Mouse (Mus musculus) hindbrain, embryonic 14.5 days (tissue): ENCODE data around the gene Zbtb45. TPM values are rescaled to one million over a fixed set of nuclear protein-coding genes. Genes with fewer than 3 reads are reported as not detected.

ENCODE experiments used
- ATAC-seq: fragments of 200-750 bp; cut with Nextera tagmentation; 2 replicates; pipeline ENCODE4 v1.8.0; 2017; ENCODE audit warnings: moderate number of reproducible peaks, mild to moderate bottlenecking, moderate TSS enrichment, moderate library complexity; ENCODE audit not compliant: low FRiP score
- DNase-seq: peaks from one replicate; pipeline ENCODE4 v3.0.0-alpha.2; 2015; ENCODE audit warnings: low spot score
- H3K27ac ChIP-seq: fragments of 300-500 bp; sonication (generic); 2 replicates; pipeline ENCODE4 v1.5.1; 2014; ENCODE audit warnings: mild to moderate bottlenecking, moderate library complexity
- H3K27me3 ChIP-seq: fragments of 300-500 bp; sonication (generic); 2 replicates; pipeline ENCODE4 v1.6.1; 2014; ENCODE audit warnings: mild to moderate bottlenecking, low read length, mixed read lengths; ENCODE audit not compliant: control insufficient read depth, insufficient read depth
- H3K36me3 ChIP-seq: fragments of 300-500 bp; sonication (generic); replicated peaks from 2 replicates; pipeline ENCODE4 v1.6.1; 2014; ENCODE audit not compliant: control insufficient read depth, insufficient read depth
- H3K4me1 ChIP-seq: fragments of 300-500 bp; sonication (generic); replicated peaks from 2 replicates; pipeline ENCODE4 v1.6.1; 2014; ENCODE audit warnings: antibody characterized with exemption, low read length, mixed read lengths; ENCODE audit not compliant: control insufficient read depth, insufficient read depth
- H3K4me2 ChIP-seq: fragments of 300-500 bp; sonication (generic); replicated peaks from 2 replicates; pipeline ENCODE4 v1.6.1; 2014; ENCODE audit warnings: mild to moderate bottlenecking, moderate library complexity
- H3K4me3 ChIP-seq: fragments of 300-500 bp; sonication (generic); replicated peaks from 2 replicates; pipeline ENCODE4 v1.5.1; 2014; ENCODE audit warnings: mild to moderate bottlenecking, low read length
- H3K9ac ChIP-seq: fragments of 300-500 bp; sonication (generic); 2 replicates; pipeline ENCODE4 v1.6.1; 2014
- H3K9me3 ChIP-seq: fragments of 300-500 bp; sonication (generic); 2 replicates; pipeline ENCODE4 v1.6.1; 2016; ENCODE audit warnings: low read length; ENCODE audit not compliant: control insufficient read depth
- WGBS: fragments of 180-500 bp; shearing (Covaris S2); extraction: QIAGEN DNeasy Blood & Tissue Kit; methylation state at CpG from one replicate; pipeline ENCODE4 v1.1.7; 2014; 5-methylcytosine and 5-hydroxymethylcytosine counted together
- polyA plus RNA-seq: library from polyadenylated mRNA; unstranded; fragments of >200 nt; fragmentation: Nextera tagmentation; extraction: Ambion mirVana; gene quantifications from 2 replicates; pipeline ENCODE4 v1.2.1, GENCODE M21; 2014

The Zbtb45 gene
- polyA plus RNA-seq, 1 experiment from 2014 or later, result 37.9 TPM

DNA sequence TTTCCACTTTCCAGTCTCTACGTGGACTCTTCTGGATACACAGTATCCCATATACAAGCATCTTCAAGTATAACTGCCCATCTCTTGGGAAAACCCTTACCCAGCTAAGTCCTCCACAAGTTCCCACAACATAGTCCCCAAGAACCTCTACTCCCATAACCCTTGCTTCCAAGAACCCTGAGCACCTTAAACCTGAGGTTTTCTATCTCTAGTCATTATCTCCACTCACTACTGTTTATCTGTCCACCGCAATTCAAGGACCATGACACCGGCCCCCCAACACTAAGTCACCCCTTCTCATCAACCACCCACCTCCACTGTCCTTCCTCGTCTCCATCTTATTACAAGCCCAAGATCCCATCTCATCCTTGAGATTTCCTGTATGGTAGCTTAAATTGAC lies 27.0 kb upstream of the Zbtb45 start:
- DNase-seq (no peak), ATAC-seq (no peak)
- Histone ChIP-seq H3K9ac (peak overlapping the region; percentile 94), H3K4me3 (peak overlapping the region; percentile 81), H3K27ac (peak overlapping the region; percentile 99; the same call in 1 of the 2 replicates), H3K4me2 (peak overlapping the region; percentile 87), H3K9me3 (no peaks in the 10 kb centered on the region), H3K4me1 (peaks cover 35% of the 10 kb centered on the region), H3K36me3 (peaks cover 34% of the 10 kb centered on the region), H3K27me3 (peaks cover 5% of the 10 kb centered on the region)
- WGBS, result 54% methylated on average over 4 of the region's 4 CpGs

DNA sequence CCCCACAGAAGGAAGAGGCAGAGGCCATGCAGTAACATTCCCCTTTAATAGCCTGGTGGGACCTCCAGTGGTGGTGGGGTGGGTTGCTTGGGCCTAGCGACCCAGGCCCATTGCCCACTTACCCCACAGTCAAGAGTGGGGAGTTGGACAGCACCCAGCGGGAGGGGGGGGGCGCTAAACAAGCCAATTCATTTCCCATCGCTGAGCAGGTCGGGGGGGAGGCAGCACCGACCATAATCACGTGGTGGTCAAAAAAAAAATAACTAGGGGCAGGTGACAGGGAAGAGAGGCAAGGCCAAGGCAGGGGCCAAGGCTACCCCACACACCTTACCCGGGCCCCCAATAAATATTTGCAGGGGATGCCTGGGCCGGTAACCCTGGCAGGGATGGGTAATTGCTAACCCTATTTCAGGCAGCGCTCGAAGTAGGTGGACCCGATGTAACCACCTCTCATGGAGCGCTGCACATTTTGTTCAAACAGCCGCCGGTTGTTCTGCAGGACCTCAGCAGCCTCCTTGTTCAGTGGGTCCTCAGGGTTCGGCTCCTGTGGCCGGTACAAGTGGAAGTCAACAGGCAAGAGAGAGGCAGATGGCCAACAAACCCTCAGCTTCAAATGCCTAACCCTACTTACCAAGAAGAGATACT lies 25.5 kb upstream of the Zbtb45 start:
- 84% methylated on average over 17 of the region's 17 CpGs for WGBS
- peak overlapping the region; percentile 20; the same call in 1 of the 2 replicates for H3K9ac ChIP-seq
- ATAC-seq, result no peak; the same call in 1 of the 2 replicates
- H3K27ac ChIP-seq, result peak overlapping the region; percentile 93
- no peaks in the 10 kb centered on the region for H3K27me3 ChIP-seq
- peaks cover 49% of the 10 kb centered on the region for H3K36me3 ChIP-seq
- peak overlapping the region; percentile 48; the same call in 1 of the 2 replicates for H3K4me3 ChIP-seq
- no peaks in the 10 kb centered on the region for H3K9me3 ChIP-seq
- DNase-seq, result no peak
- H3K4me1 ChIP-seq, result peaks cover 35% of the 10 kb centered on the region
- H3K4me2 ChIP-seq, result peak overlapping the region; percentile 75

DNA sequence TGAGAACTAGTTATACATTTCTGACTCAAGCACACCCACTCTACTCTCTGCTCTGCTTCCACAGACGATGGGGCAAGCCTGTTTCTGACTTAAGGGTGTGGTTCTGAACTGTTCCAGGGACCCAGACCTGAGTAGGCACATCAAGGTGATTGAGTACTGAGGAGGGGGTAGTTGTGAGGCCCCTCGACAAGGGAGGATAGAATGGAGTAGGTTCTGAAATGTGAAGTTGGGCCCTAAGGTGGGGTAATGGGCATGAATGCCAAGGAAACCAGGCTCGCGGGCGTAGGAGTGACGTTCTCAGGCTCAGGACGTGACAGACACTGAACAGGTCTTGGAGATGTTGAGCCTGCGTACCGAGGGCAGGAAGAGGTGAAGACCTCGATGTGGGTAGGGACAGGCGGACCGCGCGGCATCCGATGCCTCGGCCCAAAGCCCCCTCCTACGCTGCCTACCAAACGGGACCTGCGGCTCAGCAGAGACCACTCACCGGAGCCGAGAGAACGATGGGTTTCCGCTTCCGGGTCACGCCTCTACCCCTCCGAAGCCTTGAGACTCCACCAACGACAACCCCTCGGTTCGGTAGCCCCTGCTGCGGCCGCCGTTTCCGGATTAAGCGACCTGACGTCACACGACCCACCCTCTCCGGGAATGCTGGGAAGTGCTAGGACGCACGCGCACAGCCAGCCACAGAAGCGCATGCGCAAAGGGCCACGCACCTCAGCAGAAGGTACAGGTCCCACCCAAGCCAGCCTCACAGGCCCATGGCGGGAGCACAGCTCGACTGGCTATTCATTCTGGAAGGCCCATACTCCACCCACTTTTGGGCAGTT lies 24.5 kb upstream of the Zbtb45 start, which contains the start of gene Chmp2a:
Chmp2a (minus strand) TSS at position 660 of the 830 bp plus-strand sequence.
- ATAC-seq, result peak; percentile 84
- peak; percentile 98 for DNase-seq
- peak within 1 kb of the TSS; percentile 48 for H3K4me3 ChIP-seq
- peak within 1 kb of the TSS; percentile 75 for H3K4me2 ChIP-seq
- no peaks in the 10 kb centered on the region for H3K27me3 ChIP-seq
- peaks cover 35% of the 10 kb centered on the region for H3K4me1 ChIP-seq
- H3K36me3 ChIP-seq, result peaks cover 59% of the 10 kb centered on the region
- peak within 1 kb of the TSS; percentile 93 for H3K27ac ChIP-seq
- peak within 1 kb of the TSS; percentile 73 for H3K9ac ChIP-seq
- under 1% methylated on average over 45 of the region's 45 CpGs for WGBS
- H3K9me3 ChIP-seq, result no peaks in the 10 kb centered on the region

DNA sequence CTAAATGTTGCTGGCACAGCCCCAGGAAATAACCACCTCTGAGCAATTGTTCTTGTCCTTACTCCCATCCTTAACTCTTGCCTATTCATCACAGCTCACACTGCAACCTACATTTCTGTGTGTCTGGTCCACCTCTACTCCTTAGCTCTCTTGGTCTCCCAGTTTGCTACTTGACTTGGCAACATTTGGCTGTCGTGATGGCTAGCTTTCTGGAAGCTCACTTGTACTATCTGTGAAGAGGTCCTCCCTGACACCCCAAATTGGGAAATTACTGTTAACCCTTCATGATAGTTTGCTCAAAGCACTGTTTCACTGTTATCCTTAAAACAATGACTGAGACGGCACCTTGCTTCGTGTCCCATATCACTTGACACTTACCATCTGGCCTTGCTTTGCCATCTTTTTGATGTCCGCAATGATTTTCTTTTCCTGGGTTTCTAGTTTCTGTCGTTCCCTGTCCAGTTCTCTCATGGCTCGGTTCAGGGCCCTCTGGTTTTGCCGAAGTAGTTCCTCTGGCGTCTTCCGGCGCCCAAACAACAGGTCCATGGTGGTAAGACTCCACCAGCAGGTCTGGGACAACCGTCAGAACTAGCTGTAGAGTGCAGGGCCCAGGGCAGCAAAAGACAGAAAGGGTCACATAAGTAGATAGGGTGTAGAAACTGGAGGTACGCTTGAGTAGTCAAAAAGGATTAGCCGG lies 23.8 kb upstream of the Zbtb45 start:
- DNase-seq (no peak), ATAC-seq (no peak)
- H3K27me3 ChIP-seq, result no peaks in the 10 kb centered on the region
- no peaks in the 10 kb centered on the region for H3K9me3 ChIP-seq
- H3K27ac ChIP-seq, result peak overlapping the region; percentile 93
- peaks cover 66% of the 10 kb centered on the region for H3K36me3 ChIP-seq
- H3K4me2 ChIP-seq, result peak overlapping the region; percentile 75
- peak overlapping the region; percentile 48 for H3K4me3 ChIP-seq
- 53% methylated on average over 13 of the region's 13 CpGs for WGBS
- H3K4me1 ChIP-seq, result peaks cover 27% of the 10 kb centered on the region
- peak overlapping the region; percentile 73 for H3K9ac ChIP-seq

DNA sequence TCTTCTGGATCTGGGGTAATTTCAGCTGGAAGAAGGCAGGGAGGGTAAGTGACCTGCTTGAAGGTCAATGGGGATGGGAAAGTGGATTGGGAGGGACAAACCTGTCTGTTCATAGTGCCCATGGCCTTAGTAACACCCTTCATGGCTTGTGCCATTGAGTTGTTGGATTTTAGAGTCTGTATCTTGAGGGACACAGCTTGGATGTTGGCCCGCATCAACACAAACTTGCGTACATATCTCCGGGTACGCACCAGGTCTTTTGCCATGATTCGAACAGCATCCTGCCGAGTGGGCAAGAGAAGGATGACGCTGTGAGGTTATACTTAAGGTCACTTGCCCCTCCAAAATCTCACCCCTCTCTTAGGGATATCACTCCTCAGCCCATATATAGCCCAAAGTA lies 22.7 kb upstream of the Zbtb45 start:
- Histone ChIP-seq H3K27me3 (no peaks in the 10 kb centered on the region), H3K4me1 (peaks cover 27% of the 10 kb centered on the region), H3K4me3 (no peak overlapping the region), H3K9ac (no peak overlapping the region), H3K9me3 (no peaks in the 10 kb centered on the region), H3K4me2 (no peak overlapping the region), H3K36me3 (peaks cover 77% of the 10 kb centered on the region), H3K27ac (no peak overlapping the region)
- 93% methylated on average over 7 of the region's 7 CpGs for whole genome bisulfite sequencing
- no peak for DNase-seq
- ATAC-seq, result no peak

DNA sequence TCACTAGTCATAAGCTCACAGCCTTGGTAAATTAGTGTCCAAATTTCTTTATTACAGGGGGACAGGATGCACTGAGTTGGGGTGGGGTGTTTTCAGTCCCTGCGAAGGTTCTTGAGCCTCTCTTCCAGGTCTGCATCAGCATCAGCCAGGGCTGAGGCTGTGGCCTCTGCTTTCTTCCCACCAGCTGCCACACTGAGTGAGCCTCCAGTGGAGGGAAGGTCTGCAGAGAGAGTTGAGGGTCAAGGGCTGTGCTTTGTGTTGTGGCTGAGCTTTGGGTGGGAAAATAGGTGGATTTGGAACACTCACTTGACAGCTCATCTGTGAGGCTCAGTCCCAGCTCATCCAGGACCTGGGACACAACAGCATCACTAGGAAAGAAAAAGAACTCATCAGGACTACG lies 22.1 kb upstream of the Zbtb45 start:
- WGBS, result 87% methylated on average over 2 of the region's 2 CpGs
- Histone ChIP-seq H3K27me3 (no peaks in the 10 kb centered on the region), H3K9ac (no peak overlapping the region), H3K9me3 (no peaks in the 10 kb centered on the region), H3K27ac (no peak overlapping the region), H3K4me2 (no peak overlapping the region), H3K36me3 (peaks cover 82% of the 10 kb centered on the region), H3K4me3 (no peak overlapping the region), H3K4me1 (peaks cover 27% of the 10 kb centered on the region)
- DNase-seq (no peak), ATAC-seq (no peak)

DNA sequence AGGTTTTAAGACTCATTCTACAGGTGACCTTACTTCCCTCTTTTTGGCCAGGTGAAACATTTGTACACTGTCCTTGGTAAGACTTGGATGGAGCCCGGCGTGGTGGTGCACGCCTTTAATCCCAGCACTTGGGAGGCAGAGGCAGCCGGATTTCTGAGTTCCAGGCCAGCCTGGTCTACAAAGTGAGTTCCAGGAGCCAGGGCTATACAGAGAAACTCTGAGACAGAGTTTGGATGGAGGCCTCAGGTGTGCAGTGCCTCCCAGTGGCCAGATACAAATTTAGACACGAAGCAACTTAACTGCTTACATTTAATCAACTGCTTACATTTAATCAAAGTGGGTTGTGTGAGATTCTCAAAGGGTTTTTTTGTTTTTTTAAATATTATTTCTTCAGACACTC lies 21.2 kb upstream of the Zbtb45 start:
- Histone ChIP-seq H3K27ac (no peak overlapping the region), H3K9me3 (no peaks in the 10 kb centered on the region), H3K36me3 (peaks cover 85% of the 10 kb centered on the region), H3K4me1 (peaks cover 27% of the 10 kb centered on the region), H3K4me2 (no peak overlapping the region), H3K4me3 (no peak overlapping the region), H3K27me3 (no peaks in the 10 kb centered on the region), H3K9ac (no peak overlapping the region)
- DNase-seq (peak; percentile 36), ATAC-seq (no peak)
- WGBS, result 78% methylated on average over 5 of the region's 5 CpGs

DNA sequence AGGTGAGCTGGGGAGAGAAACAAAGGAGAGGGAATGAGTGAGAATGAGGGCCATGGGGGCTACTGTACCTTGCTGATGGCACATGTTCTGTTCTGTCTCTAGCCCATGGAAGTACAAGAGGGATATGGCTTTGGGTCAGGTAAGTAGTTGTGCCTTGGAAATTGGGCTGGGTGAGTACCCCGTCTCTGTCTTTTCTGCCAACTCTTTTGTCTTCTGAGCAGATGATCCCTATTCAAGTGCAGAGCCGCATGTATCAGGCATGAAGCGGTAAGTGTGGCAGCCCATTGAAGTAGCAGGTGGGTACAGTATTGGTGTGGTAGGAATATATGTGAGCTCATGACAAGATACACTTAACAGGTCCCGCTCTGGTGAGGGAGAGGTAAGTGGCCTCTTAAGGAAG lies 19.2 kb upstream of the Zbtb45 start:
- no peaks in the 10 kb centered on the region for H3K9me3 ChIP-seq
- H3K4me3 ChIP-seq, result no peak overlapping the region
- no peaks in the 10 kb centered on the region for H3K27me3 ChIP-seq
- WGBS, result 87% methylated on average over 4 of the region's 4 CpGs
- no peak overlapping the region for H3K4me2 ChIP-seq
- no peak overlapping the region for H3K27ac ChIP-seq
- H3K36me3 ChIP-seq, result peaks cover 81% of the 10 kb centered on the region
- DNase-seq, result no peak
- no peak overlapping the region for H3K9ac ChIP-seq
- ATAC-seq, result no peak
- peaks cover 27% of the 10 kb centered on the region for H3K4me1 ChIP-seq
